Mouse (Mus musculus): ENCODE data around the gene Dlgap1.

Dlgap1 gene

GRCm38 (mm10) chr17:70173916-70174315 lies 205.0 kb downstream of the Dlgap1 start:
- peak; percentile 33 to 40 for DNase-seq

GRCm38 (mm10) chr17:70191228-70191627 lies 222.4 kb downstream of the Dlgap1 start:
- DNase-seq: no peak

- DNase-seq: peak; percentile 31 to 38
Measured at GRCm38 (mm10) chr17:70222891-70223290, 254.0 kb downstream of the Dlgap1 start.

- DNase-seq: peak; percentile 73 to 83
Measured at GRCm38 (mm10) chr17:70247342-70247741, 278.5 kb downstream of the Dlgap1 start.

- no peak for DNase-seq
Measured at GRCm38 (mm10) chr17:70248250-70248649, 279.4 kb downstream of the Dlgap1 start.

GRCm38 (mm10) chr17:70252476-70252875 lies 283.6 kb downstream of the Dlgap1 start:
- no peak for DNase-seq

- peak; percentile 45 to 63 for DNase-seq
Measured at GRCm38 (mm10) chr17:70256371-70256770, 287.5 kb downstream of the Dlgap1 start.

GRCm38 (mm10) chr17:70263156-70263555 lies 294.3 kb downstream of the Dlgap1 start:
- DNase-seq: no peak

- DNase-seq: peak; percentile 76 to 79
Measured at GRCm38 (mm10) chr17:70272125-70272524, 303.3 kb downstream of the Dlgap1 start.

- DNase-seq: no peak
Measured at GRCm38 (mm10) chr17:70287708-70288107, 318.8 kb downstream of the Dlgap1 start.

- DNase-seq: no peak
Measured at GRCm38 (mm10) chr17:70294106-70294505, 325.2 kb downstream of the Dlgap1 start.

GRCm38 (mm10) chr17:70301941-70302478 lies 333.1 kb downstream of the Dlgap1 start:
- DNase-seq: peak; percentile 22 to 26

GRCm38 (mm10) chr17:70302656-70303055 lies 333.8 kb downstream of the Dlgap1 start:
- peak in 1 of 2 experiments; percentile 8 for DNase-seq

GRCm38 (mm10) chr17:70305021-70305420 lies 336.1 kb downstream of the Dlgap1 start:
- peak; percentile 80 to 83 for DNase-seq

- DNase-seq: no peak
Measured at GRCm38 (mm10) chr17:70307418-70308176, 338.7 kb downstream of the Dlgap1 start.

- no peak for DNase-seq
Measured at GRCm38 (mm10) chr17:70308364-70309231, 339.7 kb downstream of the Dlgap1 start.

- DNase-seq: no peak
Measured at GRCm38 (mm10) chr17:70316327-70316726, 347.5 kb downstream of the Dlgap1 start.

GRCm38 (mm10) chr17:70317779-70318178 lies 348.9 kb downstream of the Dlgap1 start:
- no peak for DNase-seq

GRCm38 (mm10) chr17:70321976-70322375 lies 353.1 kb downstream of the Dlgap1 start:
- DNase-seq: peak; percentile 30 to 33

GRCm38 (mm10) chr17:70333440-70333839 lies 364.6 kb downstream of the Dlgap1 start:
- no peak for DNase-seq

GRCm38 (mm10) chr17:70334171-70334570 lies 365.3 kb downstream of the Dlgap1 start:
- DNase-seq: peak; percentile 21 to 26

GRCm38 (mm10) chr17:70339821-70340220 lies 370.9 kb downstream of the Dlgap1 start:
- no peak for DNase-seq

- DNase-seq: no peak
Measured at GRCm38 (mm10) chr17:70341230-70341629, 372.4 kb downstream of the Dlgap1 start.
